Mouse (Mus musculus) large intestine, adult 2 months (tissue): ENCODE measurements around the gene Rd3l. TPM values are rescaled to one million over a fixed set of nuclear protein-coding genes. Genes with fewer than 3 reads are reported as not detected.
"Not testable (repeated sequence)": the region's sequence is repeated elsewhere in the genome, so short reads cannot be mapped to it uniquely, and the experiment has no call there.

Experiments
- DNase-seq: peaks from one replicate; pipeline ENCODE4 v3.0.0-alpha.2; 2012; ENCODE audit warnings: low read depth, low spot score
- WGBS: fragments of 180-500 bp; shearing (Covaris S2); methylation state at CpG from one replicate; pipeline ENCODE4 v1.1.7; 2018; 5-methylcytosine and 5-hydroxymethylcytosine counted together
- polyA plus RNA-seq: library from polyadenylated mRNA; depleted of rRNA; stranded (reverse); fragments of >200 nt; gene quantifications from 2 replicates; pipeline ENCODE4 v1.2.3, GENCODE M21; 2012

The Rd3l gene
- polyA plus RNA-seq, 1 experiment = not detected

GRCm38 (mm10) chr12:111971231-111971686 is 9.9 kb downstream of the Rd3l start, which contains the start of gene Tdrd9:
Gene Tdrd9 (plus strand): TSS chr12:111971559.
- no peak for DNase-seq
- WGBS = 76% methylated on average over 18 of the region's 18 CpGs

GRCm38 (mm10) chr12:111970085-111970484 is 11.0 kb downstream of the Rd3l start:
- no peak for DNase-seq
- WGBS = 78% methylated on average over 4 of the region's 4 CpGs

- no peak for DNase-seq
- WGBS = under 1% methylated on average over 37 of the region's 37 CpGs
Observed at GRCm38 (mm10) chr12:111966683-111967173, 14.4 kb downstream of the Rd3l start, which contains the start of gene Atp5mpl. Gene Atp5mpl (minus strand): TSS chr12:111966977.

- no peak for DNase-seq
Observed at GRCm38 (mm10) chr12:111963339-111963738, 17.8 kb downstream of the Rd3l start.

GRCm38 (mm10) chr12:111958101-111958865 is 22.8 kb downstream of the Rd3l start:
- no peak for DNase-seq

More at GRCm38 (mm10) chr12:111963339-111963738, 17.8 kb downstream of the Rd3l start:
- 77% methylated on average over 5 of the region's 5 CpGs for WGBS

GRCm38 (mm10) chr12:111956173-111956572 is 24.9 kb downstream of the Rd3l start:
- 74% methylated on average over 5 of the region's 5 CpGs for WGBS
- no peak for DNase-seq

More at GRCm38 (mm10) chr12:111958101-111958865, 22.8 kb downstream of the Rd3l start:
- 25% methylated on average over 9 of the region's 9 CpGs for WGBS

GRCm38 (mm10) chr12:111951701-111952100 is 29.4 kb downstream of the Rd3l start:
- no peak for DNase-seq
- 14% methylated on average over 5 of the region's 5 CpGs for WGBS

GRCm38 (mm10) chr12:111950486-111950885 is 30.6 kb downstream of the Rd3l start:
- no peak for DNase-seq
- 24% methylated on average over 5 of the region's 5 CpGs for WGBS

- 23% methylated on average over 2 of the region's 2 CpGs for WGBS
- DNase-seq = no peak
Observed at GRCm38 (mm10) chr12:111946716-111947115, 34.4 kb downstream of the Rd3l start.

- DNase-seq = not testable (repeated sequence)
- WGBS = 42% methylated on average over 8 of the region's 15 CpGs
Observed at GRCm38 (mm10) chr12:111945765-111946655, 35.1 kb downstream of the Rd3l start.

GRCm38 (mm10) chr12:111945115-111945514 is 36.0 kb downstream of the Rd3l start:
- 54% methylated on average over 8 of the region's 8 CpGs for WGBS
- no peak for DNase-seq

- not testable (repeated sequence) for DNase-seq
- 20% methylated on average over 17 of the region's 20 CpGs for WGBS
Observed at GRCm38 (mm10) chr12:111944065-111944987, 36.8 kb downstream of the Rd3l start.

- WGBS = 40% methylated on average over 10 of the region's 10 CpGs
- DNase-seq = no peak
Observed at GRCm38 (mm10) chr12:111943421-111944064, 37.6 kb downstream of the Rd3l start.

GRCm38 (mm10) chr12:111938623-111939177 is 42.4 kb downstream of the Rd3l start:
- 17% methylated on average over 1 of the region's 1 CpGs for WGBS
- no peak for DNase-seq

- no peak for DNase-seq
- 23% methylated on average over 24 of the region's 24 CpGs for WGBS
Observed at GRCm38 (mm10) chr12:111936706-111937550, 44.2 kb downstream of the Rd3l start.

GRCm38 (mm10) chr12:111933971-111934370 is 47.1 kb downstream of the Rd3l start:
- WGBS = 24% methylated on average over 2 of the region's 2 CpGs
- no peak for DNase-seq

- DNase-seq = no peak
- 18% methylated on average over 11 of the region's 11 CpGs for WGBS
Observed at GRCm38 (mm10) chr12:111933032-111933704, 47.9 kb downstream of the Rd3l start.
